Mouse (Mus musculus) midbrain, embryonic 11.5 days (tissue): ENCODE measurements around the gene Epop. TPM values are rescaled to one million over a fixed set of nuclear protein-coding genes. Genes with fewer than 3 reads are reported as not detected.

Source experiments
- ATAC-seq: fragments of 200-750 bp; cut with Nextera tagmentation; 2 replicates; pipeline ENCODE4 v1.8.0; 2017; ENCODE audit warnings: moderate TSS enrichment, moderate library complexity; ENCODE audit not compliant: low FRiP score
- DNase-seq: peaks from one replicate; pipeline ENCODE4 v3.0.0; 2015; ENCODE audit warnings: low spot score; ENCODE audit errors: missing footprints
- H3K27ac ChIP-seq: fragments of 300-500 bp; sonication (generic); 2 replicates; pipeline ENCODE4 v1.5.1; 2014; ENCODE audit warnings: low read depth, low read length
- H3K27me3 ChIP-seq: fragments of 300-500 bp; sonication (generic); 2 replicates; pipeline ENCODE4 v1.6.1; 2014; ENCODE audit warnings: mild to moderate bottlenecking, low read length, moderate library complexity, mixed read lengths; ENCODE audit not compliant: control insufficient read depth, insufficient read depth
- H3K36me3 ChIP-seq: fragments of 300-500 bp; sonication (generic); 2 replicates; pipeline ENCODE4 v1.6.1; 2014; ENCODE audit warnings: mild to moderate bottlenecking, low read length, moderate library complexity, mixed read lengths; ENCODE audit not compliant: control insufficient read depth, insufficient read depth
- H3K4me1 ChIP-seq: fragments of 300-500 bp; sonication (generic); 2 replicates; pipeline ENCODE4 v1.6.1; 2014; ENCODE audit warnings: low read length; ENCODE audit not compliant: control insufficient read depth, insufficient read depth
- H3K4me2 ChIP-seq: fragments of 300-500 bp; sonication (generic); 2 replicates; pipeline ENCODE4 v1.6.1; 2014; ENCODE audit warnings: mild to moderate bottlenecking, moderate library complexity
- H3K4me3 ChIP-seq: fragments of 300-500 bp; sonication (generic); 2 replicates; pipeline ENCODE4 v1.5.1; 2014; ENCODE audit warnings: low read depth, low read length
- H3K9ac ChIP-seq: fragments of 300-500 bp; sonication (generic); 2 replicates; pipeline ENCODE4 v1.6.1; 2014; ENCODE audit warnings: low read length
- H3K9me3 ChIP-seq: fragments of 300-500 bp; sonication (generic); 2 replicates; pipeline ENCODE4 v1.6.1; 2016; ENCODE audit warnings: low read length; ENCODE audit not compliant: control insufficient read depth
- WGBS: fragments of 180-500 bp; shearing (Covaris S2); extraction: QIAGEN DNeasy Blood & Tissue Kit; methylation state at CpG from one replicate; pipeline ENCODE4 v1.1.7; 2014; 5-methylcytosine and 5-hydroxymethylcytosine counted together
- polyA plus RNA-seq: library from polyadenylated mRNA; unstranded; fragments of >200 nt; fragmentation: Nextera tagmentation; extraction: Ambion mirVana; gene quantifications from 2 replicates; pipeline ENCODE4 v1.2.1, GENCODE M21; 2014

The Epop gene
- polyA plus RNA-seq, 1 experiment from 2014 or later = 12.0 TPM

- Histone ChIP-seq H3K4me3 (no peak overlapping the region), H3K4me2 (no peak overlapping the region), H3K9ac (no peak overlapping the region), H3K27me3 (no peaks in the 10 kb centered on the region; the same call in 1 of the 2 replicates), H3K36me3 (no peaks in the 10 kb centered on the region), H3K4me1 (no peaks in the 10 kb centered on the region), H3K9me3 (no peaks in the 10 kb centered on the region), H3K27ac (no peak overlapping the region)
- WGBS = 84% methylated on average over 8 of the region's 8 CpGs
- DNase-seq (no peak), ATAC-seq (no peak)
These were observed 18.4 kb downstream of the Epop start for GRCm38 (mm10) chr11:97611076-97611475.

GRCm38 (mm10) chr11:97609743-97610142, 19.8 kb downstream of the Epop start:
- Histone ChIP-seq H3K9me3 (no peaks in the 10 kb centered on the region), H3K27ac (no peak overlapping the region), H3K4me2 (no peak overlapping the region), H3K36me3 (no peaks in the 10 kb centered on the region), H3K9ac (no peak overlapping the region), H3K27me3 (no peaks in the 10 kb centered on the region), H3K4me3 (no peak overlapping the region), H3K4me1 (no peaks in the 10 kb centered on the region)
- no peak for DNase-seq
- ATAC-seq = no peak
- 91% methylated on average over 13 of the region's 13 CpGs for WGBS

GRCm38 (mm10) chr11:97608933-97609332, 20.6 kb downstream of the Epop start:
- WGBS = 65% methylated on average over 4 of the region's 4 CpGs
- Histone ChIP-seq H3K4me1 (no peaks in the 10 kb centered on the region), H3K4me2 (no peak overlapping the region), H3K27ac (no peak overlapping the region), H3K4me3 (no peak overlapping the region), H3K9ac (no peak overlapping the region), H3K9me3 (no peaks in the 10 kb centered on the region), H3K36me3 (no peaks in the 10 kb centered on the region), H3K27me3 (no peaks in the 10 kb centered on the region)
- no peak for DNase-seq
- ATAC-seq = no peak

- no peak overlapping the region for H3K4me2 ChIP-seq
- peaks cover 3% of the 10 kb centered on the region; the same call in 1 of the 2 replicates for H3K4me1 ChIP-seq
- 97% methylated on average over 8 of the region's 8 CpGs for WGBS
- H3K9me3 ChIP-seq = no peaks in the 10 kb centered on the region
- DNase-seq (no peak), ATAC-seq (no peak)
- H3K9ac ChIP-seq = no peak overlapping the region
- H3K27ac ChIP-seq = no peak overlapping the region
- H3K36me3 ChIP-seq = no peaks in the 10 kb centered on the region
- H3K27me3 ChIP-seq = no peaks in the 10 kb centered on the region
- no peak overlapping the region for H3K4me3 ChIP-seq
These were observed 22.3 kb downstream of the Epop start for GRCm38 (mm10) chr11:97607056-97607725.

- no peak for ATAC-seq
- H3K4me3 ChIP-seq = no peak overlapping the region
- DNase-seq = no peak
- no peak overlapping the region for H3K9ac ChIP-seq
- WGBS = 82% methylated on average over 10 of the region's 10 CpGs
- no peaks in the 10 kb centered on the region for H3K36me3 ChIP-seq
- no peaks in the 10 kb centered on the region for H3K9me3 ChIP-seq
- no peaks in the 10 kb centered on the region for H3K27me3 ChIP-seq
- H3K4me2 ChIP-seq = no peak overlapping the region
- no peak overlapping the region for H3K27ac ChIP-seq
- peaks cover 5% of the 10 kb centered on the region; the same call in 1 of the 2 replicates for H3K4me1 ChIP-seq
These were observed 25.6 kb downstream of the Epop start for GRCm38 (mm10) chr11:97603891-97604290.

- Histone ChIP-seq H3K4me1 (peaks cover 5% of the 10 kb centered on the region; the same call in 1 of the 2 replicates), H3K4me2 (no peak overlapping the region), H3K27ac (no peak overlapping the region), H3K36me3 (no peaks in the 10 kb centered on the region), H3K4me3 (no peak overlapping the region), H3K27me3 (no peaks in the 10 kb centered on the region), H3K9ac (no peak overlapping the region), H3K9me3 (no peaks in the 10 kb centered on the region)
- WGBS = 23% methylated on average over 6 of the region's 6 CpGs
- no peak for DNase-seq
- ATAC-seq = no peak
These were observed 27.3 kb downstream of the Epop start for GRCm38 (mm10) chr11:97602223-97602622.

- no peak overlapping the region for H3K27ac ChIP-seq
- 87% methylated on average over 8 of the region's 8 CpGs for WGBS
- ATAC-seq (no peak), DNase-seq (no peak)
- H3K9me3 ChIP-seq = no peaks in the 10 kb centered on the region
- H3K36me3 ChIP-seq = no peaks in the 10 kb centered on the region
- H3K4me1 ChIP-seq = peaks cover 5% of the 10 kb centered on the region; the same call in 1 of the 2 replicates
- no peak overlapping the region for H3K4me2 ChIP-seq
- H3K4me3 ChIP-seq = no peak overlapping the region
- H3K9ac ChIP-seq = no peak overlapping the region
- no peaks in the 10 kb centered on the region for H3K27me3 ChIP-seq
These were observed 30.4 kb downstream of the Epop start for GRCm38 (mm10) chr11:97599104-97599503.

GRCm38 (mm10) chr11:97597945-97598691, 31.4 kb downstream of the Epop start:
- no peak for ATAC-seq
- Histone ChIP-seq H3K36me3 (no peaks in the 10 kb centered on the region), H3K27me3 (no peaks in the 10 kb centered on the region), H3K27ac (no peak overlapping the region), H3K9ac (no peak overlapping the region), H3K4me1 (peaks cover 5% of the 10 kb centered on the region; the same call in 1 of the 2 replicates), H3K4me2 (no peak overlapping the region), H3K9me3 (no peaks in the 10 kb centered on the region), H3K4me3 (no peak overlapping the region)
- DNase-seq = no peak
- 75% methylated on average over 10 of the region's 10 CpGs for WGBS

- Histone ChIP-seq H3K27ac (no peak overlapping the region), H3K4me2 (no peak overlapping the region), H3K9ac (no peak overlapping the region), H3K9me3 (no peaks in the 10 kb centered on the region), H3K4me3 (no peak overlapping the region), H3K36me3 (no peaks in the 10 kb centered on the region), H3K27me3 (0 out of 2 replicates have a peak, but pooled peaks cover 2% of the 10 kb centered on the region), H3K4me1 (peaks cover 10% of the 10 kb centered on the region)
- ATAC-seq (no peak), DNase-seq (no peak)
- WGBS = 58% methylated on average over 6 of the region's 6 CpGs
These were observed 35.4 kb downstream of the Epop start for GRCm38 (mm10) chr11:97594136-97594535.
